8 mouse cellular contexts compared by ENCODE assay signal in genomic region chr1:42698584-42699333, GRCm38 (mm10). TPM values are rescaled to one million over a fixed set of nuclear protein-coding genes. Genes with fewer than 3 reads are reported as not detected.
DNase-seq lines count a peak whose midpoint lies in the region; ATAC-seq and TF ChIP-seq lines count a peak whose summit lies in the region.
"Had no signal": no experiment of that assay in that cellular context is flagged by ENCODE, and none has a peak within 500 bp of the region (broad histone marks: within the 10 kb centered on the region; RNA-seq: fewer than 3 reads in every experiment).

No protein-coding gene starts in this region.

- no peak for TF ChIP-seq POLR2A in olfactory bulb, adult 2 months (IDR thresholded peaks at IDR 0.05; ENCODE audit: insufficient read depth, low read depth, low read length)

- no peak overlapping the region for H3K27ac ChIP-seq in lung, embryonic 14.5 days (ENCODE audit: low read depth)
- peak overlapping the region; percentile 99 for H3K27ac ChIP-seq in forebrain, embryonic 11.5 days (ENCODE audit: low read depth, low read length)
- H3K27ac ChIP-seq in intestine, postnatal 0 days (ENCODE audit: low read depth, low read length), result no peak overlapping the region
- peak overlapping the region; percentile 84 for H3K27ac ChIP-seq in olfactory bulb, adult 2 months (ENCODE audit: insufficient read depth, low read depth, low read length)

- peak overlapping the region; percentile 84 for H3K4me2 ChIP-seq in lung, embryonic 14.5 days
- H3K4me2 ChIP-seq in forebrain, embryonic 11.5 days (ENCODE audit: low read depth, low read length, severe bottlenecking), result peak overlapping the region; percentile 54
- peak overlapping the region; percentile 71 for H3K4me2 ChIP-seq in intestine, postnatal 0 days (replicated peaks; ENCODE audit: low read depth)

- no peaks in the 10 kb centered on the region for H3K9me3 ChIP-seq in lung, embryonic 14.5 days (ENCODE audit: low read depth, low read length)
- H3K9me3 ChIP-seq in forebrain, embryonic 11.5 days (ENCODE audit: control insufficient read depth, low read length), result no peaks in the 10 kb centered on the region
- no peaks in the 10 kb centered on the region for H3K9me3 ChIP-seq in intestine, postnatal 0 days (ENCODE audit: control insufficient read depth)

- H3K4me3 ChIP-seq in lung, embryonic 14.5 days (ENCODE audit: low read depth, low read length), result peak overlapping the region; percentile 48
- peak overlapping the region; percentile 95 for H3K4me3 ChIP-seq in forebrain, embryonic 11.5 days (ENCODE audit: low read depth, low read length)
- H3K4me3 ChIP-seq in intestine, postnatal 0 days (ENCODE audit: low read depth, low read length), result peak overlapping the region; percentile 41
- peak overlapping the region; percentile 54 for H3K4me3 ChIP-seq in olfactory bulb, adult 2 months (ENCODE audit: insufficient read depth, low read depth, low read length)

- H3K9ac ChIP-seq in lung, embryonic 14.5 days, result no peak overlapping the region
- peak overlapping the region; percentile 99 for H3K9ac ChIP-seq in forebrain, embryonic 11.5 days (ENCODE audit: low read length)
- H3K9ac ChIP-seq in intestine, postnatal 0 days (ENCODE audit: low read depth, low read length), result no peak overlapping the region

- DNase-seq in lung, embryonic 14.5 days, result no peak
- DNase-seq in lung, postnatal 14 days, result no peak
- peak; percentile 72 for DNase-seq in forebrain, embryonic 11.5 days (ENCODE audit: low spot score)
- no peak for DNase-seq in layer of hippocampus, adult 11-12 months (ENCODE audit: low spot score)
- no peak for DNase-seq in adrenal gland, adult 18-20 months (ENCODE audit: low spot score in 2 of 2)

- H3K4me1 ChIP-seq in lung, embryonic 14.5 days (ENCODE audit: insufficient read depth), result 0 out of 2 replicates have a peak, but pooled peaks cover 3% of the 10 kb centered on the region
- peaks cover 6% of the 10 kb centered on the region; the same call in 1 of the 2 replicates for H3K4me1 ChIP-seq in forebrain, embryonic 11.5 days (replicated peaks; ENCODE audit: control insufficient read depth, insufficient read depth, low read length)
- no peaks in the 10 kb centered on the region for H3K4me1 ChIP-seq in intestine, postnatal 0 days (replicated peaks; ENCODE audit: control insufficient read depth, insufficient read depth, low read length)
- H3K4me1 ChIP-seq in olfactory bulb, adult 2 months (ENCODE audit: control insufficient read depth, insufficient read depth, low read length), result peaks cover 35% of the 10 kb centered on the region

- peaks cover 88% of the 10 kb centered on the region for H3K27me3 ChIP-seq in lung, embryonic 14.5 days (ENCODE audit: insufficient read depth, low read length)
- no peaks in the 10 kb centered on the region; the same call in 1 of the 2 replicates for H3K27me3 ChIP-seq in forebrain, embryonic 11.5 days (ENCODE audit: control insufficient read depth, insufficient read depth, low read length)
- H3K27me3 ChIP-seq in intestine, postnatal 0 days (replicated peaks; ENCODE audit: control insufficient read depth, insufficient read depth, low read length), result peaks cover 91% of the 10 kb centered on the region

- no peak for TF ChIP-seq CTCF in lung, embryonic 14.5 days (IDR thresholded peaks at IDR 0.05; ENCODE audit: low read depth)
- no peak for TF ChIP-seq CTCF in intestine, postnatal 0 days (IDR thresholded peaks at IDR 0.05; ENCODE audit: low read depth)
- TF ChIP-seq CTCF in olfactory bulb, adult 2 months (IDR thresholded peaks at IDR 0.05; ENCODE audit: insufficient read depth, low read depth, low read length), result no peak

- no peak for ATAC-seq in lung, embryonic 14.5 days (ENCODE audit: insufficient read depth)
- no peak for ATAC-seq in forebrain, embryonic 11.5 days (replicated peaks; ENCODE audit: low FRiP score)
- no peak for ATAC-seq in intestine, postnatal 0 days

- WGBS in lung, embryonic 14.5 days, result 2% methylated on average over 56 of the region's 57 CpGs
- WGBS in forebrain, embryonic 11.5 days, result under 1% methylated on average over 55 of the region's 57 CpGs
- WGBS in intestine, postnatal 0 days, result 1% methylated on average over 43 of the region's 57 CpGs
- 3% methylated on average over 51 of the region's 57 CpGs for WGBS in olfactory bulb, adult 2 months

- no peaks in the 10 kb centered on the region for H3K36me3 ChIP-seq in lung, embryonic 14.5 days (ENCODE audit: insufficient read depth)
- H3K36me3 ChIP-seq in forebrain, embryonic 11.5 days (ENCODE audit: control insufficient read depth, insufficient read depth, low read length), result peaks cover 2% of the 10 kb centered on the region; the same call in 1 of the 2 replicates
- no peaks in the 10 kb centered on the region for H3K36me3 ChIP-seq in intestine, postnatal 0 days (ENCODE audit: control insufficient read depth, insufficient read depth)

RNA-seq across cellular contexts. Expression of gene Pou3f3, which starts 3.2 kb away (rescaled TPM):
- polyA plus RNA-seq in lung, embryonic 14.5 days (2014; fragmentation: Nextera tagmentation; extraction: Ambion mirVana), result 0.34 and 0.49 TPM in 2 replicates
- polyA plus RNA-seq in forebrain, embryonic 11.5 days (2014; fragmentation: Nextera tagmentation; extraction: Ambion mirVana), result 28.5 and 29.3 TPM in 2 replicates
- polyA plus RNA-seq in intestine, postnatal 0 days (2015; fragmentation: Nextera tagmentation; extraction: Ambion mirVana), result 0.14 TPM in 1 of 2 replicates, not detected in the other
- not detected in 2 replicates for polyA plus RNA-seq in olfactory bulb, adult 2 months (2012; ENCODE audit: insufficient read depth, insufficient read length, low replicate concordance, missing spikeins)
- total RNA-seq in adrenal gland, adult 18-20 months (2021), result not detected
- polyA plus RNA-seq: large intestine, adult 2 months had no signal

Comparison
In these comparisons a context has a peak if more than half of its experiments do, and no peak if none do; other contexts are left out.
1. H3K27ac ChIP-seq: peak in forebrain, embryonic 11.5 days (single experiment) and olfactory bulb, adult 2 months (single experiment); none in lung, embryonic 14.5 days (single experiment) and intestine, postnatal 0 days (single experiment).
2. H3K4me3 ChIP-seq: peak in every context shown above with its lines; median percentile 95 in forebrain, embryonic 11.5 days; 54 in olfactory bulb, adult 2 months; 48 in lung, embryonic 14.5 days; 41 in intestine, postnatal 0 days.
3. Peak in every context shown above with its lines, with median percentiles within 50 percentile points of each other: H3K4me2 ChIP-seq.